Mouse (Mus musculus): ENCODE measurements around the gene Kctd7. TPM values are rescaled to one million over a fixed set of nuclear protein-coding genes. Genes with fewer than 3 reads are reported as not detected.

The Kctd7 gene
- total RNA-seq, 1 experiment, result 1.2 TPM

DNA sequence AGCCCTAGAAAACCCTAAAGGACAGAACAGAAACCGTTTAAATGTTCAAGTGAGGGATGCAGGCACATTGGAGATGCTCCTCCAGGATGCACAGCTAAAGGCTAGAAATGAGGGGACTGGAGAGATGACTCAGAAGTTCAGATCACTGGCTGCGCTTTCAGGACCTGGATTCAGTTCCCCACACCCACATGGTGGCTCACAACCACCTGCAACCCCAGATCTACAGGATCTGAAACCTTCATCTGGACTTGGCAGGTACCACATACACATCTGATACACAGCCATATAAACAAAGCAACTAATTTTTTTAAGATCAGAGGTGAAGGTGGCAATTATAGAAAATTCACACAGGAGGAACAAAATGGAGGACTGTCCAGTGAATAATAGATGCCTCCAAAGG lies 22.3 kb upstream of the Kctd7 start:
- Histone ChIP-seq H3K4me1 (ENCODE audit: control insufficient read depth in 2 of 2, insufficient read depth in 2 of 2, low read length in 2 of 2, poor library complexity in 1 of 2) (peaks cover 0 to 2% of the 10 kb centered on the region in 2 experiments; a peak in 1 of 4 replicates), H3K4me3 (ENCODE audit: insufficient read depth in 1 of 2, low read depth in 1 of 2, low read length in 2 of 2, poor library complexity in 1 of 2, severe bottlenecking in 1 of 2) (no peak overlapping the region), H3K36me3 (ENCODE audit: control insufficient read depth, insufficient read depth, low read length, poor library complexity, severe bottlenecking) (peaks cover 3% of the 10 kb centered on the region), H3K27ac (ENCODE audit: insufficient read depth, low read depth, low read length, poor library complexity, severe bottlenecking) (no peak overlapping the region), H3K9ac (ENCODE audit: insufficient read depth, low read depth, low read length, poor library complexity, severe bottlenecking) (no peak overlapping the region), H3K9me3 (ENCODE audit: control insufficient read depth, insufficient read depth, low read depth, low read length) (no peaks in the 10 kb centered on the region)
- in situ Hi-C loops (cut with MboI; ENCODE audit: low sequenced_read_pairs in 2 of 2, unreplicated experiment in 2 of 2), result no loop called here
- no peak for DNase-seq (ENCODE audit: low read depth, low spot score)
- TF ChIP-seq HCFC1 (IDR thresholded peaks at IDR 0.05; ENCODE audit: borderline replicate concordance, insufficient read depth, low read length) (no peak), ZNF384 (IDR thresholded peaks at IDR 0.05; ENCODE audit: low read depth, low read length) (no peak), CHD2 (IDR thresholded peaks at IDR 0.05; ENCODE audit: low read depth, low read length) (no peak), ZC3H11A (IDR thresholded peaks at IDR 0.05; ENCODE audit: borderline replicate concordance, low read depth, low read length) (no peak), MAFK (IDR thresholded peaks at IDR 0.05; ENCODE audit: insufficient read depth, low read depth, low read length) (no peak)

DNA sequence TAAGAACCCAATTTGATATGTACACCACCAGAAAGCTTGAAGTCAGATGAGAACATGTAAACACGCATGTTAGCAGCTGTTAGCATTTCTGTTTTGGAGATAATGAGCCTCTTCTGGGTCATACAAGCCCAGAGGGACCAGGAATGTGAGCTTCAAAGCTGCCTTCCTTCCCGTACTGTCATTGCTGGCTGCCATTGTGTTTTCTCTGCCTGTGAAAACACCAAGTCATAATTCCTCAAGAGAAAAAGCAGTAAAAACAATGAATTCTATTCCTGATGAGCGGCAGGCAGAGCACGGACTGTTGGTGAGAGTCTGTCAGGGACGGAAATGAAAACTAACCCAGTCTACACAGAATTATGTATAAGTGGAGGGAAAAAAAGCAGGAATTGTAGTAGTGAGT lies 20.4 kb upstream of the Kctd7 start:
- no peak overlapping the region for H3K4me3 ChIP-seq (ENCODE audit: insufficient read depth in 1 of 2, low read depth in 1 of 2, low read length in 2 of 2, poor library complexity in 1 of 2, severe bottlenecking in 1 of 2)
- in situ Hi-C loops (cut with MboI; ENCODE audit: low sequenced_read_pairs in 2 of 2, unreplicated experiment in 2 of 2), result no loop called here
- peaks cover 0 to 2% of the 10 kb centered on the region in 2 experiments; a peak in 1 of 4 replicates for H3K4me1 ChIP-seq (ENCODE audit: control insufficient read depth in 2 of 2, insufficient read depth in 2 of 2, low read length in 2 of 2, poor library complexity in 1 of 2)
- no peaks in the 10 kb centered on the region for H3K9me3 ChIP-seq (ENCODE audit: control insufficient read depth, insufficient read depth, low read depth, low read length)
- no peak overlapping the region for H3K9ac ChIP-seq (ENCODE audit: insufficient read depth, low read depth, low read length, poor library complexity, severe bottlenecking)
- H3K27ac ChIP-seq (ENCODE audit: insufficient read depth, low read depth, low read length, poor library complexity, severe bottlenecking), result no peak overlapping the region
- DNase-seq (ENCODE audit: low read depth, low spot score), result no peak
- TF ChIP-seq MAFK (IDR thresholded peaks at IDR 0.05; ENCODE audit: insufficient read depth, low read depth, low read length) (no peak), CHD2 (IDR thresholded peaks at IDR 0.05; ENCODE audit: low read depth, low read length) (no peak), ZNF384 (IDR thresholded peaks at IDR 0.05; ENCODE audit: low read depth, low read length) (no peak), ZC3H11A (IDR thresholded peaks at IDR 0.05; ENCODE audit: borderline replicate concordance, low read depth, low read length) (no peak), HCFC1 (IDR thresholded peaks at IDR 0.05; ENCODE audit: borderline replicate concordance, insufficient read depth, low read length) (no peak)
- peaks cover 3% of the 10 kb centered on the region for H3K36me3 ChIP-seq (ENCODE audit: control insufficient read depth, insufficient read depth, low read length, poor library complexity, severe bottlenecking)

DNA sequence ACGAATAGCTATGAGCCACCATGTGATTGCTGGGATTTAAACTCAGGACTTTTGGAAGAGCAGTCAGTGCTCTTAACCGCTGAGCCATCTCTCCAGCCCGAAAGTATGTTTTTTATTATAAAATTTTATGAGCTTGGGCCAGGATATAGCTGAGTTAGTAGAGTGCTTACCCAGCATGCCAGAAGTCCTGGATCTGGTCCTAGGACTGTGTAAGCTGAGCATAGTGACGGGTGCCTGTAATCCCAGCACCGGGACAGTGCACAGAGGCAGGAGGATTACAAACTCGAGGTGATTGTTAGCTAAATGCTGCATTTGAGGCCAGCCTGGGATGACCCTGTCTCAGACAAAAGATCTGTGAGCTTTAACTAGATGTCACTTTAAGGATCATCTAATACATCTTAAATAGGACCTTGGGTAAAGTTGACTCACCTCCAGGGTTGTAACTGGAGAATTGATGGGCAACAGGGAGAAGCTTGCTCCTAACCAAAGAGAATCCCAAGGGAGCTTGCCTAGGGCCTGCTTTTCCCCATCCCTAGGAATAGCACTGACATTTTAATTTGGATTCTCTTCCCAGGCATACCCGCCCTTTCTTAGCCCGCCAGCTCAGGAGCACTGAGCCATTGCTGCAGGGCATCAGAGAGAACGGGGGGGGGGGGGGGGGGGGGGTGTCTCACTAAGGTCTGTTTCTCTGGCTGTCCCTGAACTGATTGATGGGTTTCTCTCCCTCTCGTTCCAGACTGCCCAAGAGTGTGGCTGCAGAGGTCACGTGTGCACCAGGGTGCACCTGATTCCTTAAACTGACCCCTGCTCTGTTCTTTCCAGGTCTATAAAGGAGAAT lies 15.8 kb upstream of the Kctd7 start:
- no peak overlapping the region for H3K4me3 ChIP-seq (ENCODE audit: insufficient read depth in 1 of 2, low read depth in 1 of 2, low read length in 2 of 2, poor library complexity in 1 of 2, severe bottlenecking in 1 of 2)
- no peaks in the 10 kb centered on the region for H3K9me3 ChIP-seq (ENCODE audit: control insufficient read depth, insufficient read depth, low read depth, low read length)
- H3K36me3 ChIP-seq (ENCODE audit: control insufficient read depth, insufficient read depth, low read length, poor library complexity, severe bottlenecking), result peaks cover 6% of the 10 kb centered on the region; the same call in 1 of the 2 replicates
- H3K9ac ChIP-seq (ENCODE audit: insufficient read depth, low read depth, low read length, poor library complexity, severe bottlenecking), result no peak overlapping the region
- in situ Hi-C loops (cut with MboI; ENCODE audit: low sequenced_read_pairs in 2 of 2, unreplicated experiment in 2 of 2), result no loop called here
- DNase-seq (ENCODE audit: low read depth, low spot score), result no peak
- no peaks in the 10 kb centered on the region for H3K4me1 ChIP-seq (ENCODE audit: control insufficient read depth in 2 of 2, insufficient read depth in 2 of 2, low read length in 2 of 2, poor library complexity in 1 of 2)
- no peak for TF ChIP-seq ZNF384 (IDR thresholded peaks at IDR 0.05; ENCODE audit: low read depth, low read length)
- TF ChIP-seq ZC3H11A (IDR thresholded peaks at IDR 0.05; ENCODE audit: borderline replicate concordance, low read depth, low read length), result no peak
- TF ChIP-seq MAFK (IDR thresholded peaks at IDR 0.05; ENCODE audit: insufficient read depth, low read depth, low read length), result no peak
- no peak for TF ChIP-seq CHD2 (IDR thresholded peaks at IDR 0.05; ENCODE audit: low read depth, low read length)
- TF ChIP-seq HCFC1 (IDR thresholded peaks at IDR 0.05; ENCODE audit: borderline replicate concordance, insufficient read depth, low read length), result no peak
- H3K27ac ChIP-seq (ENCODE audit: insufficient read depth, low read depth, low read length, poor library complexity, severe bottlenecking), result no peak overlapping the region

DNA sequence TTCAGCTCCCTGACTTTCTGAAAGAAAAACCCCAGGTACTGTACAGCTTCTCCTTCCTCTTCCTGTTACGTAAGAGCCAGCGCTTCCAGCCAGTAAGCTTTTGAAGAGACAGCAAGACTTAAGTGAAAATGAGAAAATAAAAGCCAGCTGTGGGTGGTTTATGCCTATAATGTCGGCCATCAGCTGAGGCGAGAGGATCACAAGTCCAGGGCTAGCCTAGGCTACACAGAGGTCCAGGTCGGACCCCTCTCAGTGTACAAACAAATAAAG lies 15.2 kb upstream of the Kctd7 start:
- Histone ChIP-seq H3K27ac (ENCODE audit: insufficient read depth, low read depth, low read length, poor library complexity, severe bottlenecking) (no peak overlapping the region), H3K4me3 (ENCODE audit: insufficient read depth in 1 of 2, low read depth in 1 of 2, low read length in 2 of 2, poor library complexity in 1 of 2, severe bottlenecking in 1 of 2) (no peak overlapping the region), H3K36me3 (ENCODE audit: control insufficient read depth, insufficient read depth, low read length, poor library complexity, severe bottlenecking) (peaks cover 6% of the 10 kb centered on the region; the same call in 1 of the 2 replicates), H3K9ac (ENCODE audit: insufficient read depth, low read depth, low read length, poor library complexity, severe bottlenecking) (no peak overlapping the region), H3K4me1 (ENCODE audit: control insufficient read depth in 2 of 2, insufficient read depth in 2 of 2, low read length in 2 of 2, poor library complexity in 1 of 2) (no peaks in the 10 kb centered on the region), H3K9me3 (ENCODE audit: control insufficient read depth, insufficient read depth, low read depth, low read length) (no peaks in the 10 kb centered on the region)
- TF ChIP-seq HCFC1 (IDR thresholded peaks at IDR 0.05; ENCODE audit: borderline replicate concordance, insufficient read depth, low read length) (no peak), MAFK (IDR thresholded peaks at IDR 0.05; ENCODE audit: insufficient read depth, low read depth, low read length) (no peak), ZC3H11A (IDR thresholded peaks at IDR 0.05; ENCODE audit: borderline replicate concordance, low read depth, low read length) (no peak), ZNF384 (IDR thresholded peaks at IDR 0.05; ENCODE audit: low read depth, low read length) (no peak), CHD2 (IDR thresholded peaks at IDR 0.05; ENCODE audit: low read depth, low read length) (no peak)
- in situ Hi-C loops (cut with MboI; ENCODE audit: low sequenced_read_pairs in 2 of 2, unreplicated experiment in 2 of 2), result no loop called here
- DNase-seq (ENCODE audit: low read depth, low spot score), result no peak
